Mouse (Mus musculus) spleen, postnatal 14 days (tissue): Measurements from ENCODE around the gene Psma2.

Source experiments
- DNase-seq, 2 experiments: peaks; one replicate each; pipeline ENCODE4 v3.0.0; 2021 to 2022; ENCODE audit warnings: low spot score in 2 of 2

Gene Psma2

GRCm38 (mm10) chr13:14612926-14613529 lies at the start of gene Psma2, which contains the start of gene Mrpl32:
Gene Psma2 (plus strand): TSS chr13:14613240.
Gene Mrpl32 (minus strand): TSS chr13:14613165.
- peak; percentile 94 to 97 for DNase-seq

- no peak for DNase-seq
Measured at GRCm38 (mm10) chr13:14574128-14574527, 38.9 kb upstream of the Psma2 start.

GRCm38 (mm10) chr13:14580392-14580791 lies 32.6 kb upstream of the Psma2 start:
- no peak for DNase-seq

- no peak for DNase-seq
Measured at GRCm38 (mm10) chr13:14602744-14603143, 10.3 kb upstream of the Psma2 start.

- no peak for DNase-seq
Measured at GRCm38 (mm10) chr13:14607616-14608015, 5.4 kb upstream of the Psma2 start.

- DNase-seq, result no peak
Measured at GRCm38 (mm10) chr13:14612463-14612862, 577 bp upstream of the Psma2 start.

GRCm38 (mm10) chr13:14613553-14613952 lies 513 bp downstream of the Psma2 start:
- DNase-seq, result no peak

- DNase-seq, result peak; percentile 39 to 73
Measured at GRCm38 (mm10) chr13:14618724-14619123, 5.7 kb downstream of the Psma2 start.

GRCm38 (mm10) chr13:14629726-14630641 lies 16.9 kb downstream of the Psma2 start, which contains the start of gene AW209491:
Gene AW209491 (plus strand): TSS chr13:14630154.
- peak; percentile 77 to 80 for DNase-seq

GRCm38 (mm10) chr13:14639998-14640397 lies 27.0 kb downstream of the Psma2 start:
- DNase-seq, result no peak

- no peak for DNase-seq
Measured at GRCm38 (mm10) chr13:14649301-14649700, 36.3 kb downstream of the Psma2 start.

GRCm38 (mm10) chr13:14667107-14667506 lies 54.1 kb downstream of the Psma2 start:
- no peak for DNase-seq

GRCm38 (mm10) chr13:14670342-14670741 lies 57.3 kb downstream of the Psma2 start:
- no peak for DNase-seq

- DNase-seq, result no peak
Measured at GRCm38 (mm10) chr13:14688955-14689354, 75.9 kb downstream of the Psma2 start.

GRCm38 (mm10) chr13:14716801-14717200 lies 103.8 kb downstream of the Psma2 start:
- no peak for DNase-seq

GRCm38 (mm10) chr13:14717755-14718154 lies 104.7 kb downstream of the Psma2 start:
- no peak for DNase-seq
